Mouse (Mus musculus): ENCODE data around the gene Acod1. TPM values are rescaled to one million over a fixed set of nuclear protein-coding genes. Genes with fewer than 3 reads are reported as not detected.

Gene Acod1
- not detected in 2 replicates for polyA plus RNA-seq (2015; fragmentation: Nextera tagmentation; extraction: Ambion mirVana)

DNA sequence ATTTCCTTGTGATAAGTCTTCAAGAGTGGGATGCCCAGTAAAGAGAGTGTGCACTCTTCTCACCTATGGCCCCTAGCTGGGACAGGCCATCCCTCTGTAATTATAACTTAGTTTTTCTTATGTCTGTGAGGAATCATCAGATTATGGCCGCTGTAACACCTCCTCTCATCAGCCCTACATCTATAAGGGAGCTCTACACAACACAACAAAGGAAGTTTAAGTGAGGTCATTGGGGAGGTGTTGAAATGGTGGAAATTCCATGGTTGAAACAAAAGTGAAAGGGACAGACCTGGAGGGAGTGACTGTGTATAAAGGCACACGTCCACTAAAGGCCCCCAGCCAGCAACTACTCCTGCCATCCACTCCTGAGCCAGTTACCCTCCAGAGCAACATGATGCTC is at the start of gene Acod1:
TSS of gene Acod1 (plus strand) at position 301 of the 400 bp plus-strand sequence.
- Histone ChIP-seq H3K9me3 (replicated peaks; ENCODE audit: low read length) (no peaks in the 10 kb centered on the region), H3K36me3 (ENCODE audit: insufficient read depth, low read length) (no peaks in the 10 kb centered on the region), H3K4me1 (replicated peaks; ENCODE audit: insufficient read depth, low read length) (no peaks in the 10 kb centered on the region), H3K4me2 (ENCODE audit: low read length) (no peak within 1 kb of the TSS), H3K4me3 (replicated peaks; ENCODE audit: low read depth, low read length) (no peak within 1 kb of the TSS), H3K27me3 (ENCODE audit: insufficient read depth, low read length) (no peaks in the 10 kb centered on the region), H3K9ac (ENCODE audit: low read depth, low read length) (no peak within 1 kb of the TSS), H3K27ac (no peak within 1 kb of the TSS)
- DNase-seq (ENCODE audit: low spot score) (no peak), ATAC-seq (replicated peaks; ENCODE audit: low FRiP score, low read depth) (no peak)
- WGBS = 80% methylated on average over 2 of the region's 2 CpGs
- no peak for TF ChIP-seq CTCF (IDR thresholded peaks at IDR 0.05; ENCODE audit: low read depth)

GRCm38 (mm10) chr14:103007737-103008136 is 39.0 kb upstream of the Acod1 start:
- WGBS = 86% methylated on average over 4 of the region's 4 CpGs
- H3K4me3 ChIP-seq (replicated peaks; ENCODE audit: low read depth, low read length) = no peak overlapping the region
- no peaks in the 10 kb centered on the region for H3K4me1 ChIP-seq (replicated peaks; ENCODE audit: insufficient read depth, low read length)
- no peak for DNase-seq (ENCODE audit: low spot score)
- no peak for ATAC-seq (replicated peaks; ENCODE audit: low FRiP score, low read depth)
- no peaks in the 10 kb centered on the region for H3K36me3 ChIP-seq (ENCODE audit: insufficient read depth, low read length)
- H3K27ac ChIP-seq = no peak overlapping the region
- H3K27me3 ChIP-seq (ENCODE audit: insufficient read depth, low read length) = no peaks in the 10 kb centered on the region
- H3K4me2 ChIP-seq (ENCODE audit: low read length) = no peak overlapping the region
- H3K9me3 ChIP-seq (replicated peaks; ENCODE audit: low read length) = no peaks in the 10 kb centered on the region
- no peak for TF ChIP-seq CTCF (IDR thresholded peaks at IDR 0.05; ENCODE audit: low read depth)
- H3K9ac ChIP-seq (ENCODE audit: low read depth, low read length) = no peak overlapping the region

DNA sequence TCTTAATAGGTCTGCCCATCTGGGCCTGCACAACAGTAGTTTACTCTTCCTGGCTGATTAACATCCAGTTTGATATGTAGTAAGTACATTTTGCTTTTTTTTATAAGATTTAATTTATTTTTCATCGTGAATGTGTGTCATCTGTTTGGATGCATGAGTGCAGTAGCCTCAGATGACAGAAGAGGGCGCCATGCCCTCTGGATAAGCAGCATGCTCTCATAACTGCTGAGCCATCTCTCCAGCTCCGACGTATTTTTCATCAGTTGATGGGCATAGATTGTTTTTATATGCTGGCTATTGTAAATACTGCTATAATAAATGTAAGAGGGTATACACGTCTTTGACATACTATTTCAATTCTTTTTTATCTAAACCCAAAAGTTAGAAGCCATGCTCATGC is 35.0 kb upstream of the Acod1 start:
- no peaks in the 10 kb centered on the region for H3K9me3 ChIP-seq (replicated peaks; ENCODE audit: low read length)
- no peak for ATAC-seq (replicated peaks; ENCODE audit: low FRiP score, low read depth)
- DNase-seq (ENCODE audit: low spot score) = peak; percentile 42
- no peak overlapping the region for H3K4me3 ChIP-seq (replicated peaks; ENCODE audit: low read depth, low read length)
- no peaks in the 10 kb centered on the region for H3K4me1 ChIP-seq (replicated peaks; ENCODE audit: insufficient read depth, low read length)
- H3K9ac ChIP-seq (ENCODE audit: low read depth, low read length) = no peak overlapping the region
- H3K27me3 ChIP-seq (ENCODE audit: insufficient read depth, low read length) = no peaks in the 10 kb centered on the region
- no peak overlapping the region for H3K4me2 ChIP-seq (ENCODE audit: low read length)
- 33% methylated on average over 5 of the region's 5 CpGs for WGBS
- no peaks in the 10 kb centered on the region for H3K36me3 ChIP-seq (ENCODE audit: insufficient read depth, low read length)
- TF ChIP-seq CTCF (IDR thresholded peaks at IDR 0.05; ENCODE audit: low read depth) = peak; percentile 67
- H3K27ac ChIP-seq = no peak overlapping the region

GRCm38 (mm10) chr14:103012563-103013150 is 34.1 kb upstream of the Acod1 start:
- H3K9ac ChIP-seq (ENCODE audit: low read depth, low read length) = no peak overlapping the region
- no peaks in the 10 kb centered on the region for H3K36me3 ChIP-seq (ENCODE audit: insufficient read depth, low read length)
- peak; percentile 86 for ATAC-seq (replicated peaks; ENCODE audit: low FRiP score, low read depth)
- H3K27me3 ChIP-seq (ENCODE audit: insufficient read depth, low read length) = no peaks in the 10 kb centered on the region
- WGBS = 31% methylated on average over 4 of the region's 4 CpGs
- TF ChIP-seq CTCF (IDR thresholded peaks at IDR 0.05; ENCODE audit: low read depth) = peak; percentile 86
- no peaks in the 10 kb centered on the region for H3K4me1 ChIP-seq (replicated peaks; ENCODE audit: insufficient read depth, low read length)
- no peak overlapping the region for H3K27ac ChIP-seq
- H3K4me3 ChIP-seq (replicated peaks; ENCODE audit: low read depth, low read length) = no peak overlapping the region
- H3K9me3 ChIP-seq (replicated peaks; ENCODE audit: low read length) = no peaks in the 10 kb centered on the region
- peak; percentile 91 for DNase-seq (ENCODE audit: low spot score)
- no peak overlapping the region for H3K4me2 ChIP-seq (ENCODE audit: low read length)

DNA sequence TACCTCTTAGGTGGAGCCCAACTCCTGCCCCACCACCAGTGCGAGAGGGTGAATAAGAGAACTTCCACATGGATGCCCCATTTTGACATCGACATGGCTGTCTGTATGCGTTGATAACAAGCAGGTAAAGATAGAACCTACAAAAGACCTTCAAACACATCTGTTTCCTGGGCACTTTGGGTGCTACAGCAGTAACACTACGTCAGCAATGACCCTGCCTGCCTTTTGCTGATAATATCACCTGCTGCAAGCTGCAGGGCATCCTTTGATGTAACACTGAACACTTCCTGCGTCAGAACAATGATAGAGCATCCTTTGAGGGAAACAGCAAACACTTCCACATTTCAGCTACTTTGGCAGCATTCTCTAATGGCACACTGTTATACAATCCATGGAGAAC is 29.8 kb upstream of the Acod1 start:
- Histone ChIP-seq H3K9me3 (replicated peaks; ENCODE audit: low read length) (no peaks in the 10 kb centered on the region), H3K36me3 (ENCODE audit: insufficient read depth, low read length) (no peaks in the 10 kb centered on the region), H3K4me1 (replicated peaks; ENCODE audit: insufficient read depth, low read length) (no peaks in the 10 kb centered on the region), H3K4me3 (replicated peaks; ENCODE audit: low read depth, low read length) (no peak overlapping the region), H3K27me3 (ENCODE audit: insufficient read depth, low read length) (no peaks in the 10 kb centered on the region), H3K4me2 (ENCODE audit: low read length) (no peak overlapping the region), H3K9ac (ENCODE audit: low read depth, low read length) (no peak overlapping the region), H3K27ac (no peak overlapping the region)
- no peak for DNase-seq (ENCODE audit: low spot score)
- ATAC-seq (replicated peaks; ENCODE audit: low FRiP score, low read depth) = no peak
- no peak for TF ChIP-seq CTCF (IDR thresholded peaks at IDR 0.05; ENCODE audit: low read depth)
- WGBS = 64% methylated on average over 5 of the region's 5 CpGs

DNA sequence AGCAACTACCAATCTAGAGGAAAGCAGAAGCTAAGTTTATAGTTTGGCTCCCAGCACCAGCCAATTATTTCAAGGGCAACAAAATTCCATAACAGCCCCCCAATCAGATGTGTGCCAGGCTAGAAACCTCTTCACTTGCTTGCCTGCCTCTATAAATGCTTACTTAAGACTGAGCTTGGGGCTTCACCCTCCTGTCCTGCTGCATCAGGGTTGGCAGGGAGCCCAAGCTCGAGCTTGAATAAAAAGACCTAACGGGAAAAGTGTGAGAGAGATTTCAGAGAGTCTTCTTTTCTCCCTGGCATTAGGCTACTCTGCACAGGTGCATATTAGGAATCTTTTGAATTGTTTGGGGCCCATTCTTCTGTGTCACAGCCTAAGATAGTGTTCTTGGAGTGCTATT is 26.7 kb upstream of the Acod1 start:
- no peaks in the 10 kb centered on the region for H3K4me1 ChIP-seq (replicated peaks; ENCODE audit: insufficient read depth, low read length)
- ATAC-seq (replicated peaks; ENCODE audit: low FRiP score, low read depth) (no peak), DNase-seq (ENCODE audit: low spot score) (no peak)
- H3K4me2 ChIP-seq (ENCODE audit: low read length) = no peak overlapping the region
- no peaks in the 10 kb centered on the region for H3K36me3 ChIP-seq (ENCODE audit: insufficient read depth, low read length)
- WGBS = 53% methylated on average over 2 of the region's 2 CpGs
- no peak overlapping the region for H3K4me3 ChIP-seq (replicated peaks; ENCODE audit: low read depth, low read length)
- no peak overlapping the region for H3K27ac ChIP-seq
- H3K27me3 ChIP-seq (ENCODE audit: insufficient read depth, low read length) = no peaks in the 10 kb centered on the region
- H3K9ac ChIP-seq (ENCODE audit: low read depth, low read length) = no peak overlapping the region
- TF ChIP-seq CTCF (IDR thresholded peaks at IDR 0.05; ENCODE audit: low read depth) = no peak
- no peaks in the 10 kb centered on the region for H3K9me3 ChIP-seq (replicated peaks; ENCODE audit: low read length)

- H3K9ac ChIP-seq (ENCODE audit: low read depth, low read length) = no peak overlapping the region
- H3K9me3 ChIP-seq (replicated peaks; ENCODE audit: low read length) = no peaks in the 10 kb centered on the region
- no peaks in the 10 kb centered on the region for H3K27me3 ChIP-seq (ENCODE audit: insufficient read depth, low read length)
- no peak overlapping the region for H3K4me2 ChIP-seq (ENCODE audit: low read length)
- 87% methylated on average over 2 of the region's 2 CpGs for WGBS
- H3K4me1 ChIP-seq (replicated peaks; ENCODE audit: insufficient read depth, low read length) = no peaks in the 10 kb centered on the region
- H3K36me3 ChIP-seq (ENCODE audit: insufficient read depth, low read length) = no peaks in the 10 kb centered on the region
- DNase-seq (ENCODE audit: low spot score) = no peak
- no peak overlapping the region for H3K27ac ChIP-seq
- TF ChIP-seq CTCF (IDR thresholded peaks at IDR 0.05; ENCODE audit: low read depth) = no peak
- H3K4me3 ChIP-seq (replicated peaks; ENCODE audit: low read depth, low read length) = no peak overlapping the region
- no peak for ATAC-seq (replicated peaks; ENCODE audit: low FRiP score, low read depth)
Observed at GRCm38 (mm10) chr14:103029203-103029602, 17.6 kb upstream of the Acod1 start.

All from kidney, postnatal 0 days (tissue).